Mouse (Mus musculus) G1E (cell line): ENCODE results near the gene Crybb2. TPM values are rescaled to one million over a fixed set of nuclear protein-coding genes. Genes with fewer than 3 reads are reported as not detected.

Experiments used
- ATAC-seq: 2 replicates; pipeline ENCODE4 v1.8.0; 2016; ENCODE audit warnings: mild to moderate bottlenecking; ENCODE audit not compliant: insufficient number of reproducible peaks, poor library complexity, low FRiP score, severe bottlenecking; ENCODE audit errors: extremely low read depth
- DNase-seq: peaks from one replicate; pipeline ENCODE4 v3.0.0; 2012; ENCODE audit warnings: low spot score
- H3K27me3 ChIP-seq: 2 replicates; pipeline ENCODE4 v1.6.1; 2012; ENCODE audit warnings: mild to moderate bottlenecking, low read length, inconsistent platforms; ENCODE audit not compliant: insufficient read depth
- H3K36me3 ChIP-seq: replicated peaks from 2 replicates; pipeline ENCODE3; 2012; ENCODE audit warnings: mild to moderate bottlenecking, inconsistent platforms
- H3K4me1 ChIP-seq: 2 replicates; pipeline ENCODE4 v1.6.1; 2012; ENCODE audit warnings: low read depth, low read length, inconsistent platforms, mixed read lengths; ENCODE audit not compliant: insufficient read depth
- H3K4me3 ChIP-seq: 2 replicates; pipeline ENCODE4 v1.5.1; 2012; ENCODE audit warnings: low read depth, mild to moderate bottlenecking, inconsistent platforms, low read length, moderate library complexity, mixed read lengths
- H3K9me3 ChIP-seq: replicated peaks from 2 replicates; pipeline ENCODE4 v1.6.1; 2012; ENCODE audit warnings: inconsistent platforms
- CTCF ChIP-seq: IDR thresholded peaks from 2 replicates; pipeline ENCODE4 v1.5.1; 2012; ENCODE audit warnings: low read depth, low read length, inconsistent platforms, mixed read lengths
- GATA1 ChIP-seq: IDR thresholded peaks from 2 replicates; pipeline ENCODE4 v1.6.1; 2012; ENCODE audit warnings: borderline replicate concordance, low read length, inconsistent platforms, mixed read lengths
- GATA2 ChIP-seq: IDR thresholded peaks from 2 replicates; pipeline ENCODE4 v1.6.1; 2012; ENCODE audit warnings: low read depth, low read length, inconsistent platforms, borderline replicate concordance
- POLR2AphosphoS5 ChIP-seq: IDR thresholded peaks from 2 replicates; pipeline ENCODE4 v1.6.1; 2012; ENCODE audit warnings: low read depth, low read length, inconsistent platforms; ENCODE audit not compliant: insufficient replicate concordance
- TAL1 ChIP-seq: conservative IDR thresholded peaks from 2 replicates; pipeline ENCODE4 v1.6.1; 2012; ENCODE audit warnings: low read depth, low read length, inconsistent platforms, mixed read lengths
- polyA plus RNA-seq: library from polyadenylated mRNA; stranded (reverse); fragments of >175 nt; gene quantifications from 2 replicates; pipeline ENCODE4 v1.2.3, GENCODE M21; 2012
- total RNA-seq, 2 experiments: library from RNA; stranded (forward) in 1 of 2; stranded (reverse) in 1 of 2; fragments of 200-1000 nt in 1 of 2; fragments of >200 nt in 1 of 2; fragmentation: Nextera tagmentation in 1 of 2; gene quantifications; 2 replicates each; pipeline ENCODE4 v1.2.3; 2014 to 2017

Crybb2 gene
- total and polyA plus RNA-seq, 3 experiments = not detected

- no peaks in the 10 kb centered on the region for H3K4me1 ChIP-seq
- DNase-seq (no peak), ATAC-seq (no peak)
- H3K27me3 ChIP-seq = no peaks in the 10 kb centered on the region
- H3K36me3 ChIP-seq = no peaks in the 10 kb centered on the region
- no peak overlapping the region for H3K4me3 ChIP-seq
- TF ChIP-seq POLR2AphosphoS5 (no peak), GATA1 (no peak), TAL1 (no peak), CTCF (no peak), GATA2 (no peak)
- peaks cover 94% of the 10 kb centered on the region for H3K9me3 ChIP-seq
Measured at GRCm38 (mm10) chr5:113014111-113014807, 55.7 kb downstream of the Crybb2 start.

- H3K4me1 ChIP-seq = no peaks in the 10 kb centered on the region
- DNase-seq = no peak
- no peaks in the 10 kb centered on the region for H3K36me3 ChIP-seq
- TF ChIP-seq CTCF (no peak), GATA2 (no peak), GATA1 (no peak), POLR2AphosphoS5 (no peak), TAL1 (no peak)
- H3K27me3 ChIP-seq = no peaks in the 10 kb centered on the region
- H3K9me3 ChIP-seq = peaks cover 94% of the 10 kb centered on the region
- ATAC-seq = no peak
- H3K4me3 ChIP-seq = no peak overlapping the region
Measured at GRCm38 (mm10) chr5:113011926-113012325, 58.0 kb downstream of the Crybb2 start.

GRCm38 (mm10) chr5:113009183-113009820, 60.6 kb downstream of the Crybb2 start:
- DNase-seq = no peak
- Histone ChIP-seq H3K36me3 (no peaks in the 10 kb centered on the region), H3K4me3 (no peak overlapping the region), H3K27me3 (no peaks in the 10 kb centered on the region), H3K4me1 (no peaks in the 10 kb centered on the region), H3K9me3 (peaks cover 96% of the 10 kb centered on the region)
- TF ChIP-seq POLR2AphosphoS5 (no peak), GATA1 (no peak), GATA2 (no peak), CTCF (no peak), TAL1 (no peak)
- no peak for ATAC-seq

- H3K36me3 ChIP-seq = no peaks in the 10 kb centered on the region
- no peaks in the 10 kb centered on the region for H3K4me1 ChIP-seq
- H3K4me3 ChIP-seq = no peak overlapping the region
- TF ChIP-seq TAL1 = no peak
- no peak for TF ChIP-seq GATA1
- TF ChIP-seq POLR2AphosphoS5 = no peak
- TF ChIP-seq CTCF = no peak
- no peak for TF ChIP-seq GATA2
- peaks cover 97% of the 10 kb centered on the region for H3K9me3 ChIP-seq
- no peaks in the 10 kb centered on the region for H3K27me3 ChIP-seq
- no peak for ATAC-seq
- no peak for DNase-seq
Measured at GRCm38 (mm10) chr5:113008496-113008895, 61.4 kb downstream of the Crybb2 start.

Other genes with a start within 250 kb of the Crybb2 start
- gene Myo18b, start 173.8 kb downstream of the Crybb2 start, total RNA-seq (2014; fragmentation: Nextera tagmentation) = not detected in 2 replicates
- 0.05 TPM in 1 of 2 replicates, not detected in the other for gene Myo18b, start 173.8 kb downstream of the Crybb2 start, total RNA-seq (2017)
- not detected in 2 replicates for gene Myo18b, start 173.8 kb downstream of the Crybb2 start, polyA plus RNA-seq
- not detected in 2 replicates for gene Grk3, start 54.3 kb downstream of the Crybb2 start, total RNA-seq (2014; fragmentation: Nextera tagmentation)
- 0.11 TPM in 1 of 2 replicates, not detected in the other for gene Grk3, start 54.3 kb downstream of the Crybb2 start, total RNA-seq (2017)
- gene Grk3, start 54.3 kb downstream of the Crybb2 start, polyA plus RNA-seq = not detected in 2 replicates
- not detected in 2 replicates for gene Crybb3, start 11.5 kb upstream of the Crybb2 start, total RNA-seq (2014; fragmentation: Nextera tagmentation)
- not detected in 2 replicates for gene Crybb3, start 11.5 kb upstream of the Crybb2 start, total RNA-seq (2017)
- gene Crybb3, start 11.5 kb upstream of the Crybb2 start, polyA plus RNA-seq = not detected in 2 replicates
- gene 2900026A02Rik, start 151.1 kb upstream of the Crybb2 start, total RNA-seq (2014; fragmentation: Nextera tagmentation) = not detected in 2 replicates
- gene 2900026A02Rik, start 151.1 kb upstream of the Crybb2 start, total RNA-seq (2017) = 0.05 and 0.06 TPM in 2 replicates
- gene 2900026A02Rik, start 151.1 kb upstream of the Crybb2 start, polyA plus RNA-seq = not detected in 2 replicates
- gene Tmem211, start 156.8 kb upstream of the Crybb2 start, total RNA-seq (2014; fragmentation: Nextera tagmentation) = not detected in 2 replicates
- gene Tmem211, start 156.8 kb upstream of the Crybb2 start, total RNA-seq (2017) = not detected in 2 replicates
- gene Tmem211, start 156.8 kb upstream of the Crybb2 start, polyA plus RNA-seq = not detected in 2 replicates
- not detected in 2 replicates for gene Sgsm1, start 240.7 kb upstream of the Crybb2 start, total RNA-seq (2014; fragmentation: Nextera tagmentation)
- gene Sgsm1, start 240.7 kb upstream of the Crybb2 start, total RNA-seq (2017) = under 0.01 and 0.05 TPM in 2 replicates
- not detected in 2 replicates for gene Sgsm1, start 240.7 kb upstream of the Crybb2 start, polyA plus RNA-seq